ENCODE assay signal across 10 mouse cellular contexts in the genomic region with DNA sequence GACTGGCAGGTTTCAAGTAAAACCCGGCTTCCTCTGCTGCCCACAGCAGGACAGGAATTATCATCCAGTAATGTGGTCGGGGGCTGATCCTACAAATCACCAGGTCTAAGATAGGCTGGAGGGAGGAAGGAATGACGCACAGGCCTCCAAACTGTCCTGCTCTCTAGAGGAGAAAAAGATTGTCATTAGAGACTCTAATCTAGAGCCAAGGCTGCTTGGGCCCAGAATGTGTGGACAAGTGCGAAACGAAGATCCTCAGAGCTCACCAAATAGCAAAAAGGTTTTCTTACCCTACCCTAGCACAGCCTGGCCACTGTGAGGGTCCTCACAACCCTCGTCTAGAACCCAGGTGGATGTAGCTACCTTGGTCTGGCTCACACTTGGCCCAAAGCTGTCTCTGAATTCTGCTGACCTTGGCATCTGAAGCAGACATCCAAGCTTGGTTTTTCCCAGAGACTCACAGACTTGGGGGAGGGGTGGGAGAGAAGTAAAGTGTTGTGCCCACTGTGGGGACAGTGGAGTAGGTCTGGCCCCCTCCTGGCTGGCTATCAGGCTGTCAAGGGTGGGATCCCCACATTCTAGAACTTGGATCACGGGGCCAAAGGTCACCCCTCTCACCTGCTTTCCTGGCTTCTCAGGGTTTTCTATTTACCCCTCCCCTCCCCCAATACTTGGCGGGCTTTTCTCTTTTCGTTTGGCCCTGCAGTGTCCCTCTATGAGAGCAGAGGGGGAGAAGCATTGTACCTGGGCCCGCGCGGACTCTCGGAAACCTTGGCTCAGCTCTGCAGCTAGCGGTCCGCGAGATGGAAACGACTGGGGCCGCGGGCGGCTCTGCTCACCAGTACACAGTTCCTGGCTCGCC. TPM values are rescaled to one million over a fixed set of nuclear protein-coding genes. Genes with fewer than 3 reads are reported as not detected.
DNase-seq lines count a peak whose midpoint lies in the region; ATAC-seq and TF ChIP-seq lines count a peak whose summit lies in the region.
"Had no signal": no experiment of that assay in that cellular context is flagged by ENCODE, and none has a peak within 500 bp of the region (broad histone marks: within the 10 kb centered on the region; RNA-seq: fewer than 3 reads in every experiment).

No protein-coding gene starts in this region.

- H3K4me2 ChIP-seq in hindbrain, embryonic 11.5 days (replicated peaks; ENCODE audit: low read depth, low read length) = no peak overlapping the region
- peak overlapping the region; percentile 36 for H3K4me2 ChIP-seq in liver, embryonic 14.5 days (ENCODE audit: low read depth)
- H3K4me2 ChIP-seq: limb, embryonic 15.5 days had no signal

- H3K4me3 ChIP-seq in liver, adult 2 months (ENCODE audit: insufficient read depth, low read depth, low read length) = no peak overlapping the region
- H3K4me3 ChIP-seq in hindbrain, embryonic 11.5 days (ENCODE audit: low read depth, low read length) = no peak overlapping the region
- H3K4me3 ChIP-seq in liver, embryonic 14.5 days (ENCODE audit: insufficient read depth in 1 of 2, low read depth in 2 of 2, low read length in 2 of 2) = peak overlapping the region in 1 of 2 experiments; percentile 40; a peak in 1 of 4 replicates
- peak overlapping the region; percentile 20; the same call in 1 of the 2 replicates for H3K4me3 ChIP-seq in small intestine, adult 2 months (ENCODE audit: low read depth, low read length)
- H3K4me3 ChIP-seq: limb, embryonic 15.5 days had no signal

- peak overlapping the region; percentile 61; the same call in 1 of the 2 replicates for H3K9ac ChIP-seq in liver, adult 2 months (ENCODE audit: low read depth, low read length)
- H3K9ac ChIP-seq in hindbrain, embryonic 11.5 days (ENCODE audit: low read depth, low read length) = no peak overlapping the region
- H3K9ac ChIP-seq in liver, embryonic 14.5 days (replicated peaks) = no peak overlapping the region
- H3K9ac ChIP-seq: limb, embryonic 15.5 days had no signal

- 16% methylated on average over 21 of the region's 21 CpGs for WGBS in liver, adult 2 months
- 2% methylated on average over 21 of the region's 21 CpGs for WGBS in hindbrain, embryonic 11.5 days
- 4% methylated on average over 21 of the region's 21 CpGs for WGBS in liver, embryonic 14.5 days (ENCODE audit: insufficient replicate concordance)
- WGBS in small intestine, adult 2 months = 25% methylated on average over 21 of the region's 21 CpGs

- H3K4me1 ChIP-seq in liver, adult 2 months (ENCODE audit: control insufficient read depth, insufficient read depth, low read length) = peaks cover 45% of the 10 kb centered on the region
- H3K4me1 ChIP-seq in hindbrain, embryonic 11.5 days (replicated peaks; ENCODE audit: control insufficient read depth, insufficient read depth, low read length) = no peaks in the 10 kb centered on the region
- H3K4me1 ChIP-seq in liver, embryonic 14.5 days (replicated peaks; ENCODE audit: control insufficient read depth in 2 of 2, insufficient read depth in 2 of 2, low read length in 1 of 2) = no peaks in the 10 kb centered on the region
- peaks cover 2% of the 10 kb centered on the region; the same call in 1 of the 2 replicates for H3K4me1 ChIP-seq in small intestine, adult 2 months (ENCODE audit: control insufficient read depth, insufficient read depth, insufficient read length, low read length)
- H3K4me1 ChIP-seq: limb, embryonic 15.5 days had no signal

- no peak for TF ChIP-seq EP300 in liver, embryonic 14.5 days (IDR thresholded peaks at IDR 0.05; ENCODE audit: low read depth)

- H3K27me3 ChIP-seq in liver, adult 2 months (ENCODE audit: control insufficient read depth, insufficient read depth, low read length) = no peaks in the 10 kb centered on the region
- H3K27me3 ChIP-seq in hindbrain, embryonic 11.5 days (ENCODE audit: control insufficient read depth, insufficient read depth, low read length) = peaks cover 89% of the 10 kb centered on the region
- peaks cover 29% of the 10 kb centered on the region for H3K27me3 ChIP-seq in liver, embryonic 14.5 days (ENCODE audit: control insufficient read depth, insufficient read depth, low read length)
- peaks cover 9% of the 10 kb centered on the region for H3K27me3 ChIP-seq in small intestine, adult 2 months (ENCODE audit: control insufficient read depth, insufficient read depth, low read length)

- TF ChIP-seq POLR2A in liver, adult 2 months (IDR thresholded peaks at IDR 0.05; ENCODE audit: extremely low read depth, insufficient read depth, low read length) = no peak
- no peak for TF ChIP-seq POLR2A in small intestine, adult 2 months (IDR thresholded peaks at IDR 0.05; ENCODE audit: low read depth, low read length)

- peak; percentile 82 for DNase-seq in liver, adult 2 months (ENCODE audit: extremely low read depth, low read depth, low spot score)
- no peak for DNase-seq in liver
- peak; percentile 53 for DNase-seq in hindbrain, embryonic 11.5 days (ENCODE audit: low spot score)
- no peak for DNase-seq in liver, embryonic 14.5 days (ENCODE audit: low read depth in 3 of 3, low spot score in 3 of 3)
- DNase-seq in thymus, postnatal 25 days = no peak
- DNase-seq in thymus, postnatal 14 days = no peak
- no peak for DNase-seq in ovary, postnatal 36 days (ENCODE audit: low spot score)
- DNase-seq: cerebellum, postnatal 25 days had no signal

- peaks cover 39% of the 10 kb centered on the region for H3K36me3 ChIP-seq in liver, adult 2 months (ENCODE audit: control insufficient read depth, insufficient read depth, low read length)
- H3K36me3 ChIP-seq in hindbrain, embryonic 11.5 days (ENCODE audit: control insufficient read depth, insufficient read depth, low read length) = no peaks in the 10 kb centered on the region
- no peaks in the 10 kb centered on the region for H3K36me3 ChIP-seq in liver, embryonic 14.5 days (replicated peaks; ENCODE audit: control insufficient read depth, insufficient read depth, low read depth)
- H3K36me3 ChIP-seq in small intestine, adult 2 months (ENCODE audit: control insufficient read depth, insufficient read depth, low read length) = no peaks in the 10 kb centered on the region
- H3K36me3 ChIP-seq: limb, embryonic 15.5 days had no signal

- no peak for TF ChIP-seq CTCF in liver, adult 2 months (IDR thresholded peaks at IDR 0.05; ENCODE audit: low read depth, low read length)
- TF ChIP-seq CTCF in liver, embryonic 14.5 days (IDR thresholded peaks at IDR 0.05; ENCODE audit: low read depth) = no peak
- TF ChIP-seq CTCF in small intestine, adult 2 months (IDR thresholded peaks at IDR 0.05; ENCODE audit: extremely low read depth, insufficient read length, insufficient replicate concordance, low read depth, low read length) = no peak

- H3K79me2 ChIP-seq in liver, adult 2 months (ENCODE audit: control insufficient read depth, insufficient read depth, low read length) = peaks cover 5% of the 10 kb centered on the region; the same call in 1 of the 2 replicates

- H3K27ac ChIP-seq in liver, adult 2 months (replicated peaks; ENCODE audit: insufficient read depth, low read depth, low read length) = peak overlapping the region; percentile 74
- no peak overlapping the region for H3K27ac ChIP-seq in hindbrain, embryonic 11.5 days (ENCODE audit: low read depth, low read length)
- no peak overlapping the region for H3K27ac ChIP-seq in liver, embryonic 14.5 days
- H3K27ac ChIP-seq in small intestine, adult 2 months (ENCODE audit: insufficient read depth, low read depth, low read length) = no peak overlapping the region
- H3K27ac ChIP-seq: limb, embryonic 15.5 days had no signal

- no peaks in the 10 kb centered on the region for H3K9me3 ChIP-seq in hindbrain, embryonic 11.5 days (ENCODE audit: control insufficient read depth, low read length)
- no peaks in the 10 kb centered on the region for H3K9me3 ChIP-seq in liver, embryonic 14.5 days (ENCODE audit: control insufficient read depth, low read length)
- H3K9me3 ChIP-seq: limb, embryonic 15.5 days had no signal

- ATAC-seq in hindbrain, embryonic 11.5 days (ENCODE audit: low FRiP score) = peak; percentile 46
- ATAC-seq in liver, embryonic 14.5 days (ENCODE audit: insufficient read depth) = peak; percentile 41

RNA-seq across cellular contexts. Expression of a gene that starts 16.8 kb away (rescaled TPM):
- total RNA-seq in liver, adult 2 months (2014; rRNA removed) = 11.2 and 14.2 TPM in 2 replicates
- 66.4 and 103 TPM in 2 replicates for polyA plus RNA-seq in liver, adult 2 months (2012; rRNA removed)
- 3.4 and 4.5 TPM in 2 replicates for polyA plus RNA-seq in hindbrain, embryonic 11.5 days (2014; fragmentation: Nextera tagmentation; extraction: Ambion mirVana)
- polyA plus RNA-seq in liver, embryonic 14.5 days (2012; rRNA removed) = 3.2 and 3.9 TPM in 2 replicates
- 2.8 and 3.9 TPM in 2 replicates for polyA plus RNA-seq in liver, embryonic 14.5 days (2014; fragmentation: Nextera tagmentation; extraction: Ambion mirVana)
- 16.6 and 19.6 TPM in 2 replicates for polyA plus RNA-seq in small intestine, adult 2 months (2012; rRNA removed)

Comparison
In these comparisons a context has a peak if more than half of its experiments do, and no peak if none do; other contexts are left out.
1. DNase-seq: peak in liver, adult 2 months (single experiment) and hindbrain, embryonic 11.5 days (single experiment); none in liver (single experiment), liver, embryonic 14.5 days (0 of 3), thymus, postnatal 25 days (single experiment), thymus, postnatal 14 days (single experiment) and ovary, postnatal 36 days (single experiment).